Mouse (Mus musculus): ENCODE measurements around the gene Slc25a28.

GRCm38 (mm10) chr19:43669136-43669759 is 5.4 kb downstream of the Slc25a28 start:
- no peak for TF ChIP-seq CTCF (IDR thresholded peaks at IDR 0.05; ENCODE audit: borderline replicate concordance, extremely low read depth, insufficient read depth, insufficient read length)
- no peak for TF ChIP-seq POLR2A (IDR thresholded peaks at IDR 0.05; ENCODE audit: borderline replicate concordance, extremely low read depth, insufficient read depth, insufficient read length, poor library complexity, severe bottlenecking)

All from brain, embryonic 14.5 days (tissue).